In the genomic region with DNA sequence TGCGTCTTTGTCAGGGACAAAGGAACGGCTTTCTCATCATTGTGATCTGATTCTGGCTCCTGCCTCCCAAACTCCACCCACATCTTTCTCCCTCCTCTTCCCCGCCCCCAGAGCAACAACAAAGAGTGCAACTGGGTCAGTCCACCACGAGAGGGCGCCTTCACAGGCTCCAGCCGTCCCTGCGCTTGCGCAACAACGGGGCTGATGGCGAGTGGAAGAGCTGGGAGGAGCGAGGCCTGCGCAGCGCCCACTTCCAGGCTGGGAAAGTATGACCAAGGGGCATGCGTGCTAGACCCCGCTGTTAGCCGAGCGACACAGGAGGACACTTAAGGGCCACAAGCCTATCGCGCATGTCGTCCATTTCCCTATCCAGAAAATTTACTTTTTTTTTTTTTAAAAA, we compare ENCODE assay signal across 8 mouse cellular contexts. TPM values are rescaled to one million over a fixed set of nuclear protein-coding genes. Genes with fewer than 3 reads are reported as not detected.
A peak's percentile ranks its signal among the peaks of the same experiment; 100 is the strongest.
DNase-seq lines count a peak whose midpoint lies in the region; ATAC-seq and TF ChIP-seq lines count a peak whose summit lies in the region.

No protein-coding gene starts in this region.

- H3K4me3 ChIP-seq in cortical plate, adult 2 months (ENCODE audit: insufficient read depth, low read length) = peak overlapping the region; percentile 20
- H3K4me3 ChIP-seq in left cerebral cortex, adult 2 months = peak overlapping the region; percentile 46

- DNase-seq in gastrocnemius, adult 8-10 months (ENCODE audit: low spot score in 2 of 2) = peak; percentile 88 to 92
- peak; percentile 90 for DNase-seq in hindlimb bud, embryonic 11.5 days (ENCODE audit: extremely low spot score, low read depth, low spot score)
- DNase-seq in left cerebral cortex, adult 2 months (ENCODE audit: extremely low spot score in 1 of 2, low spot score in 2 of 2) = peak; percentile 97 to 98
- DNase-seq in right cerebral cortex, adult 18-20 months = peak; percentile 98
- DNase-seq in urinary bladder, adult 2 months (ENCODE audit: low spot score) = peak; percentile 89

- peak; percentile 94 for TF ChIP-seq CTCF in cortical plate, adult 2 months (IDR thresholded peaks at IDR 0.05; ENCODE audit: extremely low read depth, insufficient read depth, low read length)
- TF ChIP-seq CTCF in left cerebral cortex, adult 2 months (IDR thresholded peaks at IDR 0.05) = peak; percentile 99

- peak; percentile 92 for ATAC-seq in activated CD4-positive, CD25-positive, alpha-beta regulatory T cell, adult 4 months
- ATAC-seq in megakaryocyte, adult 5-6 weeks (ENCODE audit: poor library complexity, severe bottlenecking) = peak; percentile 100

- H3K4me1 ChIP-seq in cortical plate, adult 2 months (ENCODE audit: control insufficient read depth, insufficient read depth, low read length) = no peaks in the 10 kb centered on the region

- TF ChIP-seq POLR2A in cortical plate, adult 2 months (IDR thresholded peaks at IDR 0.05; ENCODE audit: extremely low read depth, insufficient read depth, low read length) = peak; percentile 90

- no peak overlapping the region for H3K27ac ChIP-seq in cortical plate, adult 2 months (ENCODE audit: insufficient read depth, low read length)
- H3K27ac ChIP-seq in left cerebral cortex, adult 2 months = peak overlapping the region; percentile 82

- intact Hi-C loops in left cerebral cortex, adult 2 months (cut with DNase I) = loop anchor here (1.0 to 5.0 kb wide), 3 partner anchors 10 to 63 kb away; partner anchors contain the start of gene Pdk2

RNA-seq across cellular contexts. Expression of gene Sgca, which starts 2.8 kb away (rescaled TPM):
- under 1 TPM in 1 of 2 experiments, not detected in 1; 0.46 TPM for polyA plus RNA-seq in activated CD4-positive, CD25-positive, alpha-beta regulatory T cell, adult 4 months (2017; shearing (Covaris generic))
- 1.6 and 1.8 TPM in 2 replicates for polyA plus RNA-seq in cortical plate, adult 2 months (2012; rRNA removed)
- total RNA-seq in gastrocnemius, adult 8-10 months (2022) = 100 to 1,000 TPM; 272 to 306 (median 288) TPM
- under 1 TPM in 1 of 2 experiments, not detected in 1; 0.35 TPM for total RNA-seq in left cerebral cortex, adult 2 months (2021)
- not detected in 2 replicates for total RNA-seq in megakaryocyte, adult 5-6 weeks (2015)
- not detected in 2 replicates for total RNA-seq in megakaryocyte, adult 5-6 weeks (2017)
- polyA plus RNA-seq in urinary bladder, adult 2 months (2012; rRNA removed) = 69.2 and 93.5 TPM in 2 replicates

RNA-seq across cellular contexts. Expression of gene Hils1, which starts 11.6 kb away (rescaled TPM):
- not detected for polyA plus RNA-seq in activated CD4-positive, CD25-positive, alpha-beta regulatory T cell, adult 4 months (2017; shearing (Covaris generic))
- polyA plus RNA-seq in cortical plate, adult 2 months (2012; rRNA removed) = not detected in 2 replicates
- total RNA-seq in gastrocnemius, adult 8-10 months (2022) = not detected
- total RNA-seq in left cerebral cortex, adult 2 months (2021) = not detected
- total RNA-seq in megakaryocyte, adult 5-6 weeks (2015) = not detected in 2 replicates
- not detected in 2 replicates for total RNA-seq in megakaryocyte, adult 5-6 weeks (2017)
- polyA plus RNA-seq in urinary bladder, adult 2 months (2012; rRNA removed) = 0.19 and 0.22 TPM in 2 replicates

RNA-seq across cellular contexts. Expression of gene Ppp1r9b, which starts 11.9 kb away (rescaled TPM):
- 10 to 100 TPM; 23.1 to 24.0 TPM for polyA plus RNA-seq in activated CD4-positive, CD25-positive, alpha-beta regulatory T cell, adult 4 months (2017; shearing (Covaris generic))
- 284 and 326 TPM in 2 replicates for polyA plus RNA-seq in cortical plate, adult 2 months (2012; rRNA removed)
- 10 to 100 TPM; 15.8 to 23.9 (median 19.4) TPM for total RNA-seq in gastrocnemius, adult 8-10 months (2022)
- 100 to 1,000 TPM; 709 to 735 TPM for total RNA-seq in left cerebral cortex, adult 2 months (2021)
- total RNA-seq in megakaryocyte, adult 5-6 weeks (2015) = 73.7 and 76.7 TPM in 2 replicates
- 155 and 158 TPM in 2 replicates for total RNA-seq in megakaryocyte, adult 5-6 weeks (2017)
- 16.0 and 35.7 TPM in 2 replicates for polyA plus RNA-seq in urinary bladder, adult 2 months (2012; rRNA removed)

RNA-seq across cellular contexts. Expression of gene Samd14, which starts 30.7 kb away (rescaled TPM):
- under 1 TPM in 1 of 2 experiments, not detected in 1; 0.32 TPM for polyA plus RNA-seq in activated CD4-positive, CD25-positive, alpha-beta regulatory T cell, adult 4 months (2017; shearing (Covaris generic))
- 17.8 and 18.0 TPM in 2 replicates for polyA plus RNA-seq in cortical plate, adult 2 months (2012; rRNA removed)
- under 1 TPM; 0.24 to 0.62 (median 0.45) TPM for total RNA-seq in gastrocnemius, adult 8-10 months (2022)
- total RNA-seq in left cerebral cortex, adult 2 months (2021) = 10 to 100 TPM; 25.1 to 30.1 TPM
- total RNA-seq in megakaryocyte, adult 5-6 weeks (2015) = 0.74 and 1.0 TPM in 2 replicates
- 0.18 and 0.69 TPM in 2 replicates for total RNA-seq in megakaryocyte, adult 5-6 weeks (2017)
- 5.8 and 9.6 TPM in 2 replicates for polyA plus RNA-seq in urinary bladder, adult 2 months (2012; rRNA removed)

RNA-seq across cellular contexts. Expression of gene Col1a1, which starts 42.9 kb away (rescaled TPM):
- under 1 TPM; 0.10 to 0.61 TPM for polyA plus RNA-seq in activated CD4-positive, CD25-positive, alpha-beta regulatory T cell, adult 4 months (2017; shearing (Covaris generic))
- 4.3 and 4.9 TPM in 2 replicates for polyA plus RNA-seq in cortical plate, adult 2 months (2012; rRNA removed)
- 10 to 100 TPM; 30.9 to 90.6 (median 45.9) TPM for total RNA-seq in gastrocnemius, adult 8-10 months (2022)
- total RNA-seq in left cerebral cortex, adult 2 months (2021) = 10 to 100 TPM; 15.2 to 16.9 TPM
- total RNA-seq in megakaryocyte, adult 5-6 weeks (2015) = 0.36 and 0.42 TPM in 2 replicates
- total RNA-seq in megakaryocyte, adult 5-6 weeks (2017) = 0.49 and 4.8 TPM in 2 replicates
- polyA plus RNA-seq in urinary bladder, adult 2 months (2012; rRNA removed) = 953 and 1,532 TPM in 2 replicates

Comparison
In these comparisons a context has a peak if more than half of its experiments do, and no peak if none do; other contexts are left out.
1. RNA of gene Sgca, which starts 2.8 kb away (total RNA-seq): 272 to 306 TPM in gastrocnemius, adult 8-10 months; 0.35 TPM in left cerebral cortex, adult 2 months and not detected in megakaryocyte, adult 5-6 weeks; every median in the first group is over 100 times any median in the second.
2. RNA of gene Ppp1r9b, which starts 11.9 kb away (total RNA-seq): 709 to 735 TPM in left cerebral cortex, adult 2 months; 73.7 to 158 TPM in megakaryocyte, adult 5-6 weeks and 15.8 to 23.9 TPM in gastrocnemius, adult 8-10 months; every median in the first group is over 4 times any median in the second.
3. Peak in every context shown above with its lines, with median percentiles within 50 percentile points of each other: DNase-seq.